ENCODE assay signal across 8 mouse cellular contexts in the genomic region with DNA sequence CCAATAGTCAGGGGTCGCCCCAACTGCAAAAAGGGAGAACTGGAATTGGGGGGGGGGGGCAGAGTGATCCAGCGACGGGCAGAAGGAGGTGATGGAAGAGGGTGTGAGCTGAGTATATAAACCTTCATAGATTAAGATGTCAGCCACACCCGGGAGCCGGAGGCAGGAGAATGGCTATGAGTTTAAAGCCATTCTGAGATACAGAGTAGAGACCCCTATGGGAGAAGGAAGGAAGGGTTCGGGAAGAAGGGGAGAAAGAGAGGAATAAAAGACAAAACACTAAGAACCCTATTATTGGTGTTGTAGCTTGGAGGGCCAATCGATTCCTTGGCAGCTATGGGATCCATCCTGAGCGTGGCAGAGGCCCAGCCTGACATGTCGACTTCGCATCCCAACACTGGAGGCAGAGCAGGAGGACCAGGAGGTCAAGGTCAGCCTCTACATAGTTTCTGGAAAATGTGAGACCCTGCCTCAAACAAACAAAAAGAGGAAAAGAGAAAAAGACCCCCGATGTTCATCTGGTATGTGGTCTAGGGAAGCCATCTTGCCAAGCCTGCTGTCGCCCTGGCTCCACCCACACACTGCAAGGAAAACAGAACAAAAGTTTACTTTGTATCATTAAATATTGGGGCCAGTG. TPM values are rescaled to one million over a fixed set of nuclear protein-coding genes. Genes with fewer than 3 reads are reported as not detected.
DNase-seq lines count a peak whose midpoint lies in the region; ATAC-seq and TF ChIP-seq lines count a peak whose summit lies in the region.

Diras1 (minus strand) TSS at position 24 of the 637 bp plus-strand sequence.

- peak within 1 kb of the TSS; percentile 42 for H3K4me2 ChIP-seq in lung, embryonic 16.5 days (ENCODE audit: low read depth, low read length)
- peak within 1 kb of the TSS; percentile 51 for H3K4me2 ChIP-seq in stomach, embryonic 14.5 days (replicated peaks; ENCODE audit: low read depth, low read length)

- H3K27me3 ChIP-seq in cerebellum, adult 2 months (ENCODE audit: control insufficient read depth, insufficient read depth, low read length), result no peaks in the 10 kb centered on the region
- H3K27me3 ChIP-seq in lung, embryonic 16.5 days (ENCODE audit: control insufficient read depth, insufficient read depth, low read depth, low read length), result peaks cover 30% of the 10 kb centered on the region
- peaks cover 8% of the 10 kb centered on the region; the same call in 1 of the 2 replicates for H3K27me3 ChIP-seq in stomach, embryonic 14.5 days (ENCODE audit: control insufficient read depth, insufficient read depth, low read length)

- peaks cover 71% of the 10 kb centered on the region for H3K4me1 ChIP-seq in cerebellum, adult 2 months (ENCODE audit: control insufficient read depth, insufficient read depth, low read length)
- no peaks in the 10 kb centered on the region for H3K4me1 ChIP-seq in lung, embryonic 16.5 days (replicated peaks; ENCODE audit: control insufficient read depth, insufficient read depth, low read length)
- H3K4me1 ChIP-seq in stomach, embryonic 14.5 days (ENCODE audit: control insufficient read depth, insufficient read depth, low read length), result peaks cover 4% of the 10 kb centered on the region; the same call in 1 of the 2 replicates

- WGBS in cerebellum, adult 2 months, result 24% methylated on average over 12 of the region's 12 CpGs
- 43% methylated on average over 12 of the region's 12 CpGs for WGBS in lung, embryonic 16.5 days
- 41% methylated on average over 12 of the region's 12 CpGs for WGBS in stomach, embryonic 14.5 days

- H3K36me3 ChIP-seq in lung, embryonic 16.5 days (ENCODE audit: control insufficient read depth, insufficient read depth, low read length), result peaks cover 6% of the 10 kb centered on the region
- peaks cover 1% of the 10 kb centered on the region; the same call in 1 of the 2 replicates for H3K36me3 ChIP-seq in stomach, embryonic 14.5 days (ENCODE audit: control insufficient read depth, insufficient read depth, low read length)

- peak within 1 kb of the TSS; percentile 87 for H3K4me3 ChIP-seq in cerebellum, adult 2 months (replicated peaks; ENCODE audit: insufficient read depth, low read depth, low read length)
- H3K4me3 ChIP-seq in lung, embryonic 16.5 days (ENCODE audit: low read length), result peak within 1 kb of the TSS; percentile 25
- peak within 1 kb of the TSS; percentile 13; the same call in 1 of the 2 replicates for H3K4me3 ChIP-seq in stomach, embryonic 14.5 days (ENCODE audit: low read depth, low read length)

- no peak for ATAC-seq in lung, embryonic 16.5 days (ENCODE audit: low read depth)
- ATAC-seq in stomach, embryonic 14.5 days (ENCODE audit: insufficient number of reproducible peaks, insufficient read depth, low FRiP score, low read depth), result no peak

- H3K27ac ChIP-seq in cerebellum, adult 2 months (ENCODE audit: insufficient read depth, low read length), result peak within 1 kb of the TSS; percentile 98
- H3K27ac ChIP-seq in lung, embryonic 16.5 days (ENCODE audit: low read length), result no peak within 1 kb of the TSS
- no peak within 1 kb of the TSS for H3K27ac ChIP-seq in stomach, embryonic 14.5 days (ENCODE audit: low read length)

- H3K9me3 ChIP-seq in lung, embryonic 16.5 days (ENCODE audit: control insufficient read depth, low read length), result no peaks in the 10 kb centered on the region
- no peaks in the 10 kb centered on the region for H3K9me3 ChIP-seq in stomach, embryonic 14.5 days (ENCODE audit: control insufficient read depth, low read depth, low read length)

- intact Hi-C loops in left cerebral cortex, postnatal 36 days (cut with DNase I), result no loop called here

- TF ChIP-seq POLR2A in cerebellum, adult 2 months (IDR thresholded peaks at IDR 0.05; ENCODE audit: borderline replicate concordance, insufficient read depth, low read length), result no peak

- no peak for DNase-seq in cerebellum, adult 2 months
- no peak for DNase-seq in cerebellum, postnatal 4 days (ENCODE audit: low spot score in 2 of 2)
- no peak for DNase-seq in lung, postnatal 14 days
- no peak for DNase-seq in left cerebral cortex, postnatal 36 days (ENCODE audit: low spot score in 2 of 2)
- DNase-seq in thymus, postnatal 10 days (ENCODE audit: low spot score in 2 of 2), result no peak
- DNase-seq in urinary bladder, postnatal 25 days (ENCODE audit: low spot score), result no peak

- H3K9ac ChIP-seq in lung, embryonic 16.5 days (ENCODE audit: low read length), result no peak within 1 kb of the TSS
- no peak within 1 kb of the TSS for H3K9ac ChIP-seq in stomach, embryonic 14.5 days (replicated peaks; ENCODE audit: low read depth, low read length)

- TF ChIP-seq CTCF in cerebellum, adult 2 months (IDR thresholded peaks at IDR 0.05; ENCODE audit: borderline replicate concordance, insufficient read depth, low read depth, low read length), result no peak

RNA-seq across cellular contexts. Expression of gene Diras1, which starts in this region (rescaled TPM):
- 126 and 136 TPM in 2 replicates for polyA plus RNA-seq in cerebellum, adult 2 months (2012; rRNA removed)
- 0.11 and 0.72 TPM in 2 replicates for polyA plus RNA-seq in lung, embryonic 16.5 days (2015; fragmentation: Nextera tagmentation; extraction: Ambion mirVana)
- total RNA-seq in left cerebral cortex, postnatal 36 days (2021), result 100 to 1,000 TPM; 102 to 111 TPM
- polyA plus RNA-seq in stomach, embryonic 14.5 days (2014; fragmentation: Nextera tagmentation; extraction: Ambion mirVana), result 0.20 and 0.41 TPM in 2 replicates

Comparison
In these comparisons a context has a peak if more than half of its experiments do, and no peak if none do; other contexts are left out.
1. RNA of gene Diras1 (polyA plus RNA-seq): 126 to 136 TPM in cerebellum, adult 2 months; 0.20 to 0.41 TPM in stomach, embryonic 14.5 days and 0.11 to 0.72 TPM in lung, embryonic 16.5 days; every median in the first group is over 10 times any median in the second.
2. H3K4me3 ChIP-seq: peak in every context shown above with its lines; median percentile 87 in cerebellum, adult 2 months; 25 in lung, embryonic 16.5 days; 13 in stomach, embryonic 14.5 days.